Mouse (Mus musculus) MEL (cell line): ENCODE data around the gene Ascc2. TPM values are rescaled to one million over a fixed set of nuclear protein-coding genes. Genes with fewer than 3 reads are reported as not detected.
A peak's percentile ranks its signal among the peaks of the same experiment; 100 is the strongest.

Source experiments
- DNase-seq: peaks from one replicate; pipeline ENCODE4 v3.0.0; 2011; ENCODE audit warnings: low read depth, low spot score
- H3K27ac ChIP-seq: 2 replicates; pipeline ENCODE4 v1.5.1; 2012; ENCODE audit warnings: low read depth, mild to moderate bottlenecking, control low read depth, low read length, moderate library complexity; ENCODE audit not compliant: control insufficient read depth
- H3K27me3 ChIP-seq, 2 experiments: fragments of 150-350 bp in 1 of 2; sonication (generic) in 1 of 2; 2 replicates each; pipeline ENCODE4 v1.6.1; 2012; ENCODE audit warnings: low read length in 2 of 2, mild to moderate bottlenecking in 2 of 2, improper control_type of control experiment in 1 of 2, moderate library complexity in 1 of 2; ENCODE audit not compliant: insufficient read depth in 2 of 2, control insufficient read depth in 1 of 2
- H3K36me3 ChIP-seq, 2 experiments: 2 replicates each; pipeline ENCODE4 v1.6.1; 2012 to 2014; ENCODE audit warnings: low read length in 2 of 2, improper control_type of control experiment in 1 of 2, inconsistent platforms in 1 of 2, mild to moderate bottlenecking in 1 of 2; ENCODE audit not compliant: insufficient read depth in 2 of 2, control insufficient read depth in 1 of 2
- H3K4me1 ChIP-seq, 2 experiments: fragments of 150-350 bp in 1 of 2; sonication (generic) in 1 of 2; 2 replicates each; pipeline ENCODE4 v1.6.1; 2012; ENCODE audit warnings: low read length in 2 of 2, improper control_type of control experiment in 1 of 2, mild to moderate bottlenecking in 1 of 2; ENCODE audit not compliant: insufficient read depth in 2 of 2, control insufficient read depth in 1 of 2
- H3K4me3 ChIP-seq, 2 experiments: fragments of 150-350 bp in 1 of 2; sonication (generic) in 1 of 2; 2 replicates each; pipeline ENCODE4 v1.5.1; 2012; ENCODE audit warnings: low read depth in 2 of 2, low read length in 2 of 2, mild to moderate bottlenecking in 2 of 2, moderate library complexity in 2 of 2, control low read depth in 1 of 2, improper control_type of control experiment in 1 of 2; ENCODE audit not compliant: control insufficient read depth in 1 of 2, insufficient read depth in 1 of 2
- H3K79me2 ChIP-seq: 2 replicates; pipeline ENCODE4 v1.6.1; 2012; ENCODE audit warnings: mild to moderate bottlenecking, low read length, moderate library complexity; ENCODE audit not compliant: control insufficient read depth, poor library complexity, insufficient read depth
- H3K9ac ChIP-seq: 2 replicates; pipeline ENCODE4 v1.6.1; 2012; ENCODE audit warnings: low read depth, mild to moderate bottlenecking, control low read depth, low read length, moderate library complexity; ENCODE audit not compliant: control insufficient read depth, poor library complexity, severe bottlenecking
- H3K9me3 ChIP-seq: fragments of 150-350 bp; sonication (generic); replicated peaks from 2 replicates; pipeline ENCODE4 v1.6.1; 2012; ENCODE audit warnings: mild to moderate bottlenecking, low read length, improper control_type of control experiment, moderate library complexity; ENCODE audit not compliant: insufficient read depth
- CHD2 ChIP-seq: IDR thresholded peaks from 2 replicates; pipeline ENCODE4 v1.6.1; 2011; ENCODE audit warnings: low read length, improper control_type of control experiment
- CTCF ChIP-seq, 3 experiments: IDR thresholded peaks in 2 of 3; conservative IDR thresholded peaks in 1 of 3; 2 replicates each; pipeline ENCODE4 v1.5.1; 2011 to 2012; ENCODE audit warnings: low read length in 3 of 3, low read depth in 2 of 3, mild to moderate bottlenecking in 2 of 3, improper control_type of control experiment in 1 of 3, inconsistent platforms in 1 of 3, mixed read lengths in 1 of 3, moderate library complexity in 1 of 3; ENCODE audit not compliant: control insufficient read depth in 1 of 3, insufficient read depth in 1 of 3, poor library complexity in 1 of 3, severe bottlenecking in 1 of 3
- ELF1 ChIP-seq: IDR thresholded peaks from 2 replicates; pipeline ENCODE4 v1.6.1; 2014; ENCODE audit warnings: low read depth, mild to moderate bottlenecking, inconsistent platforms, low read length, improper control_type of control experiment, moderate library complexity
- ETS1 ChIP-seq: IDR thresholded peaks from 2 replicates; pipeline ENCODE4 v1.6.1; 2012; ENCODE audit warnings: low read depth, mild to moderate bottlenecking, inconsistent platforms, low read length, improper control_type of control experiment, moderate library complexity
- GATA1 ChIP-seq: IDR thresholded peaks from 2 replicates; pipeline ENCODE4 v1.6.1; 2011; ENCODE audit warnings: low read depth, low read length, improper control_type of control experiment
- MAFK ChIP-seq: IDR thresholded peaks from 2 replicates; pipeline ENCODE4 v1.6.1; 2011; ENCODE audit warnings: low read depth, mild to moderate bottlenecking, low read length, improper control_type of control experiment, borderline replicate concordance
- MEF2A ChIP-seq: IDR thresholded peaks from 2 replicates; pipeline ENCODE4 v1.6.1; 2014; ENCODE audit warnings: low read depth, mild to moderate bottlenecking, inconsistent platforms, low read length, improper control_type of control experiment; ENCODE audit not compliant: poor library complexity, insufficient replicate concordance, severe bottlenecking; ENCODE audit errors: extremely low read depth
- MYB ChIP-seq: IDR thresholded peaks from 2 replicates; pipeline ENCODE4 v1.6.1; 2011; ENCODE audit warnings: mild to moderate bottlenecking, low read depth, low read length, improper control_type of control experiment
- RCOR1 ChIP-seq: IDR thresholded peaks from 2 replicates; pipeline ENCODE4 v1.6.1; 2012; ENCODE audit warnings: low read depth, mild to moderate bottlenecking, inconsistent platforms, low read length, improper control_type of control experiment
- SMC3 ChIP-seq: IDR thresholded peaks from 2 replicates; pipeline ENCODE4 v1.6.1; 2011; ENCODE audit warnings: low read depth, low read length, improper control_type of control experiment
- USF2 ChIP-seq, 2 experiments: IDR thresholded peaks; 2 replicates each; pipeline ENCODE4 v1.6.1; 2011 to 2012; ENCODE audit warnings: improper control_type of control experiment in 2 of 2, low read length in 2 of 2, borderline replicate concordance in 1 of 2, inconsistent platforms in 1 of 2, low read depth in 1 of 2, mild to moderate bottlenecking in 1 of 2; ENCODE audit not compliant: insufficient read depth in 1 of 2
- ZMIZ1 ChIP-seq: IDR thresholded peaks from 2 replicates; pipeline ENCODE4 v1.6.1; 2012; ENCODE audit warnings: low read depth, mild to moderate bottlenecking, inconsistent platforms, low read length, improper control_type of control experiment, moderate library complexity
- polyA plus RNA-seq, 2 experiments: library from polyadenylated mRNA; stranded (reverse) in 1 of 2; unstranded in 1 of 2; fragments of >175 nt in 1 of 2; fragments of >200 nt in 1 of 2; gene quantifications; 2 replicates each; pipeline versions ENCODE4 v1.2.1 to v1.2.4; 2012; ENCODE audit warnings: low replicate concordance in 2 of 2, low read depth in 1 of 2; ENCODE audit not compliant: insufficient read length in 2 of 2, insufficient read depth in 1 of 2, missing spikeins in 1 of 2
- total RNA-seq: library from RNA; depleted of rRNA; stranded (reverse); fragments of 300-350 nt; gene quantifications from 2 replicates; pipeline ENCODE4 v1.2.3, GENCODE M21; 2012

Ascc2 gene
- total and polyA plus RNA-seq, 3 experiments: 27.5 to 98.2 (median 43.5) TPM

DNA sequence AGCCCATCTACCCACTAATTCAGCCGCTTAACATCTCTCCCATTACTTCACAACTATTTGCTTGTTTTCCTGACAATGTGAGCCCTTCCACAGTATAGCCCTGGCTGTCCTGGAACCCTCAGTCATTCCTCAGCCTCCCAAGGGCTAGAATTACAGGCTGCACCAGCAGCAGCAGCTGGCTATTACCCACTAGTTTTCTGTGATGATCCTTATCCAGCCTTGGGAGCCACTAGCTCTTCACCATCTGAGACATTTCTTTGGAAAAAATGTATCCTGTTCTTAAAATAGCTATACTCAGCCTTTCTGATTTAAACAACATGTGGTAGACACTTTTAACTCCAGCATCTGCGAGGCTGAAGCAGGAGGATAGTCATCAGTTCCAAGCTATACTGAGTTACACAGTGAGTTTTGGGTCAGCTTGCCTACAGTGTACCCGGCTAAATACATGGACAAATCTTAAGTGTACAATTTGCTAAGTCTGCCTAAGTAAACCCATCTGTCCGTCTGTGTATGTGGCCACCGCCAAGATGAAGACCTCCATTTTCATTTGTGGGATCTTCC lies 685 bp upstream of the Ascc2 start:
- DNase-seq: no peak
- H3K4me1 ChIP-seq: peaks cover 10 to 22% of the 10 kb centered on the region in 2 experiments
- peaks cover 2 to 15% of the 10 kb centered on the region in 2 experiments for H3K36me3 ChIP-seq
- peak overlapping the region; percentile 77 to 93 for H3K4me3 ChIP-seq
- no peaks in the 10 kb centered on the region for H3K9me3 ChIP-seq
- peaks cover 1 to 2% of the 10 kb centered on the region in 2 experiments for H3K27me3 ChIP-seq
- peaks cover 26% of the 10 kb centered on the region for H3K79me2 ChIP-seq
- H3K27ac ChIP-seq: peak overlapping the region; percentile 32
- 0 out of 2 replicates have a peak, but pooled peaks have one; percentile 18 for TF ChIP-seq GATA1
- TF ChIP-seq ZMIZ1: no peak
- peak overlapping the region; percentile 62 for H3K9ac ChIP-seq

DNA sequence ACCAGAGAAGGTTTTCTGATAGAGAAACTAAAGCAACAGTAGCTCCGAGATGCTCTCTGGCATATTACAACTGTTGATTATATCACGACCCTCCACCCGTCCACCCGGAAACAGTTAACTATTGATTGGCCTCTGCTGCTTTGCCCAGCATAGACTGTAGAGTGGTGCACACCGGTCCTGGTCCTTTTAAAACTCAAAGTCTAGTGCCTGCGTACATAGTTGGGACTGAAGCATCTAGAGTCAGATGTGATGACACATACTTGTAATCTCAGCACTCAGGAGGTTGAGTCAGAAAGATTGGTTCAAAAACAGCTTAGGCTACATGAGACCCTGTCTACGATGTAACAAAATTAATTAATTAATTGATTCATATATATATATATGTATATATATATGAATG lies 714 bp downstream of the Ascc2 start:
- Histone ChIP-seq H3K27me3 (no peaks in the 10 kb centered on the region), H3K27ac (peak overlapping the region; percentile 74), H3K79me2 (peaks cover 26% of the 10 kb centered on the region), H3K4me1 (peaks cover 10 to 22% of the 10 kb centered on the region in 2 experiments)
- TF ChIP-seq CTCF (IDR thresholded peaks at IDR 0.05 in 2 of 3, conservative IDR thresholded peaks at IDR 0.05 in 1 of 3; ENCODE audit: control insufficient read depth in 1 of 3, insufficient read depth in 1 of 3, low read depth in 2 of 3, low read length in 3 of 3, poor library complexity in 1 of 3, severe bottlenecking in 1 of 3) (no peak), CHD2 (no peak)
- TF ChIP-seq, all 39 proteins: peak for 0
- peak overlapping the region; percentile 83 for H3K9ac ChIP-seq
- H3K36me3 ChIP-seq: peaks cover 2 to 15% of the 10 kb centered on the region in 2 experiments
- H3K9me3 ChIP-seq: no peaks in the 10 kb centered on the region
- DNase-seq: no peak
- H3K4me3 ChIP-seq: peak overlapping the region; percentile 92 to 93

DNA sequence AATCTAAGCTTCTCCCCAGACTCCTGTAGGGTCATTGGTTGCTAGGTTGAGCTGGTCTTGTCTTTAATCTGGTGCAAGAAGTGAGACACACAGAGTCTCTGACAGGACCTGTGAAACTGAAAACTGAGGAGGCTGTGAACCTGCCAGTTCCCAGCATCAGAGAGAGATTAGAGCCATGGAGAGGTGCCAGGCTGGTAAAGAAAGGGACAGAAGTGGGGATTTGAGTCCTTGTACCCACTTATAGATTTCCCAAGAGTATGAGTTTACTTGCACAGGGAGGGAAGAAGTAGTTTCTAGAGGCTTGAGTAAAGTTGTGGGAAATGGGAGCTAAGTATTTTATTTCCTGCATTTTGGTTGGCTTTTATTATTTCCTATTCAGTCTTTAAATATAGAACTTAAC lies 3.6 kb downstream of the Ascc2 start:
- no peak for DNase-seq
- Histone ChIP-seq H3K36me3 (peaks cover 2 to 16% of the 10 kb centered on the region in 2 experiments), H3K27ac (no peak overlapping the region), H3K9ac (no peak overlapping the region), H3K27me3 (no peaks in the 10 kb centered on the region), H3K4me3 (no peak overlapping the region), H3K9me3 (no peaks in the 10 kb centered on the region), H3K79me2 (peaks cover 26% of the 10 kb centered on the region), H3K4me1 (peaks cover 7 to 19% of the 10 kb centered on the region in 2 experiments)
- no peak for TF ChIP-seq SMC3
- no peak for TF ChIP-seq ELF1
- no peak for TF ChIP-seq USF2 (IDR thresholded peaks at IDR 0.05; ENCODE audit: borderline replicate concordance in 1 of 2, insufficient read depth in 1 of 2, low read depth in 1 of 2, low read length in 2 of 2)
- no peak for TF ChIP-seq ETS1
- no peak for TF ChIP-seq GATA1
- no peak for TF ChIP-seq MYB
- TF ChIP-seq RCOR1: no peak
- no peak for TF ChIP-seq MEF2A
- TF ChIP-seq MAFK: no peak
